Mouse (Mus musculus): ENCODE results near the gene Ccr4.

DNA sequence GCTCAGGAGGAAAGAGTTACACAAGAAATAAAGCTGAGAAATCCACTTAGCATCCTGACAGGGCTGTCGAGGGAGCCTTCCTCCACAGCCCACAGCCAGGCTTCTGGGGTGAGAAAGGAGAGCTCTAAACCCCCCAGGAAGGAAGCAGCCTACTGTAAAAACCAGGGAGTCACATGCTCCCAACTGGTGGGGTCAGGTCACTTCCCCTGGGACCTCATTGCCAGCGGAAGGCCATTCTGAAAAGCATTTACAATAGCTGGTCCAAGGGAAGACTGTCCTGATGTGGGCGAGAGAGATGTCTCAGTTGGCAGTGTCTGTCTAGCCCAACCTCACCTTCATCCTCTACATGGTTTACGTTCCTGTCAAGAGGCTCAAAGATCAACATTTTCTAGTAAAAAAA, 43.8 kb upstream of the Ccr4 start:
- TF ChIP-seq MYOG (IDR thresholded peaks at IDR 0.05; ENCODE audit: control insufficient read depth in 1 of 3, insufficient read depth in 1 of 3, insufficient read length in 2 of 3, low read depth in 2 of 3), result no peak
- TF ChIP-seq CEBPB (IDR thresholded peaks at IDR 0.05; ENCODE audit: insufficient read depth, poor library complexity, severe bottlenecking), result no peak
- TF ChIP-seq POLR2A (IDR thresholded peaks at IDR 0.05; ENCODE audit: insufficient read length, low read depth), result no peak
- TF ChIP-seq MAX (IDR thresholded peaks at IDR 0.05; ENCODE audit: low read depth), result no peak
- TF ChIP-seq USF1 (IDR thresholded peaks at IDR 0.05; ENCODE audit: low read depth), result no peak
- no peak for TF ChIP-seq POLR2AphosphoS2 (IDR thresholded peaks at IDR 0.05; ENCODE audit: insufficient read length, low read depth)
- no peak for TF ChIP-seq TCF12 (IDR thresholded peaks at IDR 0.05; ENCODE audit: insufficient read depth, poor library complexity, severe bottlenecking)
- TF ChIP-seq E2F4 (IDR thresholded peaks at IDR 0.05; ENCODE audit: insufficient read depth), result no peak
- TF ChIP-seq REST (IDR thresholded peaks at IDR 0.05; ENCODE audit: insufficient read depth, insufficient read length), result no peak
- TF ChIP-seq MYOD1 (IDR thresholded peaks at IDR 0.05; ENCODE audit: control insufficient read depth in 1 of 3, insufficient read length in 2 of 3, low read depth in 2 of 3), result no peak
